Mouse (Mus musculus) forelimb bud, embryonic 11.5 days (tissue): Measurements from ENCODE around the gene Zic2.

Source experiments
- DNase-seq: peaks from one replicate; pipeline ENCODE4 v3.0.0-alpha.2; 2012; ENCODE audit warnings: low read depth, low spot score

Zic2 gene

DNA sequence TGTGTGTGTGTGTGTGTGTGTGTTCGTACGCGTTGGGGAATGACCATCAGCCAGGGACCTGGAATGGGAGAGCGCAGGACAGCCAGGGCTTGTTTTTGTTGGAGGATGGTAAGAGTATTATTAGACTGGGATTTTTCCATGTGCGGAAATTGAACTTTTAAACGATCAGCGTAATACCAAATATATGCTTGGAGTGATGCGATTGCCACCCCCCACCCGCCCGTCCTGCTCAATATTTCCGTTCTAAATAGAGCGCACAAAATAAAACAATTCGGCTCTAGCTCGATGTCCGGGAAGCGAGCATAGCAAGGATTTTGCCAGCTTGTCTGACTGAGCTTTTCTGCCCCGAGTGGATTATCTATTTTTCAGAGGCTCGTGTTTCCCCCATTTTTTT lies 1.6 kb downstream of the Zic2 start:
- no peak for DNase-seq

GRCm38 (mm10) chr14:122477261-122477671 lies 2.0 kb downstream of the Zic2 start:
- peak; percentile 53 for DNase-seq

DNA sequence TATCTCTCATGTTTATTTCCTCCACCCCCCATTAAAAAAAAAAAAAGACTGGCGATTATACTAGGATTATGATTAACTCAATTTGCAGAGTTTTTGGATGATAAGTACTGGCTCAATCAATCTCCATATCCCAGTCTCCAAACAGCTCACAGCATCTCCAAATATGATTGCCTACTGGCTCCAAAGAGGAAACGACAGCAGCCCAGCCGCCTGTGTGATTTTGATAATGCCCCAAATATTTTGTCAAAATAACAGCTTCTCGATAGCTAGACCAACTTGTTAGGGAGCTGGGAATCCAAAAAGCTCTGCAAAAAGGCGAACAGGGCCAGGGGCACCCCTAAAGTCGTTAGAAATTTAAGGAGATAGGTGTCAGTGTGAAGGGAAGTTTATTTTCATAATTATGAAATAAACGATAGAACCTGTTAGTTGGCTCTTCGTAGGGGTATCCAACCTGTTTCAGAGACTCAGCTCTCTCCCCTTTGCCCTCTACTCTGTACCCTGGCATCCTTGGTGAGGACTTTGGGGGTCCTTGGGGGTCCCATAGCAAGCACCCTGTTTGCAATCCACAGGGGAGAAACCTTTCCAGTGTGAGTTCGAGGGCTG lies 2.8 kb downstream of the Zic2 start:
- DNase-seq = no peak

- DNase-seq = peak; percentile 38
Measured at GRCm38 (mm10) chr14:122478574-122479011, 3.4 kb downstream of the Zic2 start.

GRCm38 (mm10) chr14:122479461-122480109 lies 4.3 kb downstream of the Zic2 start:
- no peak for DNase-seq

GRCm38 (mm10) chr14:122480355-122480754 lies 5.1 kb downstream of the Zic2 start:
- peak; percentile 35 for DNase-seq

- no peak for DNase-seq
Measured at GRCm38 (mm10) chr14:122481181-122481580, 5.9 kb downstream of the Zic2 start.

DNA sequence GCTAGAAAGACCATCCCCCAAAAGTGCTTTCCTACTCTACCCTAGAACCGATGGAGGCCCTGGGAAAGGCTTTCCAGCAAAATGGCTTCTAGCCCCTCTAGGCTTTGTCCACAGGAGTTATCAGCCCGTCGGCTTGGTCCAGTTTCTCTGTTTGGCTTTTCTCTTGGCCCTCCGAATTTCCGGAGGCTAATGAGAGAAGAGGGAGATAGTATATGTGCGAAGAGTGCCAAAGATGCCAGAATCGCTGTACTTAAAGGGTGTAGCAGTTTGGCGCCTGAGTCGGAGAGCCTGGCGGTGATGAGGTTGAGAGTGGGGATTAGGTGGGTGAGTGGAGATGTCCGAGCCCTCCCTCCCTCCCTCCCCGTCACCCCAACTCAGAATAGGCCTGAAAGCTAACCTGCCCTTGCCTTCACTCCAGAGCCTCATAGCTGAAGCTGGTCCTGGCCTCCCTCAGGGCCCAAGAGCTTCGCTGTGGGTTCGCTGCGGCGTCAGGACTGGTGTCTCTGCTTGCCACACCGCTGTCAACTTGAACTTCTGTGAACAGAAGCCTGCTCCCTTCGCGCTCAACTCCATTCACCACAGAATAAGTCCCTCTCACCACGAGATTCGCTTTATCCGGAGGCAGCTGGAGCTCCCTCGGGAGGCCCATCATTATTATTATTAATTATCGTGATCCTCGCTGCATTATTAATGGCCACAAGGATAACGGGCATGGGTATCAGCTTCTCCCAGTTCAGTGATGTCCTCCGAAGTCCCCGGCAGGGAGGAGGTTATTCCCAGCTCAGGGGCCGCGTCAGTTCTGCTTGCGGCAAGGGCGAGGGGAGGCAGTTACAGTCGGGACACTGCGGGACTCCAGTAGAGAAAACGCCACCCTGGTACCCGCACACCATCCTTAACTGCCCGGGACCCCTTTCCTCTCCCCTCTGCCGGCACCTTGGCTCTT lies 7.1 kb downstream of the Zic2 start:
- peak; percentile 40 for DNase-seq

DNA sequence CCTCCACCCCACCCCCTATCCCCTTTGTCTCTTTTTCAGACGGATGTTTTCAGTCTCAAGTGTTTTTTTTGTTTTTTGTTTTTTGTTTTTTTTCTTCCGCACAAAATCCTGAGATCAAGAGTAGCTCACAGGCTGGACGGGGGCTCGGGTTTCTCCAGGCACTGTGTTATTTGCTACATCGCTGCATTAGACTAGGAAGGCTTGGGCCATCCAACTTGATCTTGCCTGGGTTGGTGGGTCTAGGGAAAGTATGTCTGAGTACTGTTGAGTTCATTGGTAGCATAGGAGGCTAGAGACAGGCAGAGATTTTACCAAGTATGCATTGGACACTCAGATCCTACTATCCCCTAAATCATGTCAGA lies 7.8 kb downstream of the Zic2 start:
- no peak for DNase-seq

DNA sequence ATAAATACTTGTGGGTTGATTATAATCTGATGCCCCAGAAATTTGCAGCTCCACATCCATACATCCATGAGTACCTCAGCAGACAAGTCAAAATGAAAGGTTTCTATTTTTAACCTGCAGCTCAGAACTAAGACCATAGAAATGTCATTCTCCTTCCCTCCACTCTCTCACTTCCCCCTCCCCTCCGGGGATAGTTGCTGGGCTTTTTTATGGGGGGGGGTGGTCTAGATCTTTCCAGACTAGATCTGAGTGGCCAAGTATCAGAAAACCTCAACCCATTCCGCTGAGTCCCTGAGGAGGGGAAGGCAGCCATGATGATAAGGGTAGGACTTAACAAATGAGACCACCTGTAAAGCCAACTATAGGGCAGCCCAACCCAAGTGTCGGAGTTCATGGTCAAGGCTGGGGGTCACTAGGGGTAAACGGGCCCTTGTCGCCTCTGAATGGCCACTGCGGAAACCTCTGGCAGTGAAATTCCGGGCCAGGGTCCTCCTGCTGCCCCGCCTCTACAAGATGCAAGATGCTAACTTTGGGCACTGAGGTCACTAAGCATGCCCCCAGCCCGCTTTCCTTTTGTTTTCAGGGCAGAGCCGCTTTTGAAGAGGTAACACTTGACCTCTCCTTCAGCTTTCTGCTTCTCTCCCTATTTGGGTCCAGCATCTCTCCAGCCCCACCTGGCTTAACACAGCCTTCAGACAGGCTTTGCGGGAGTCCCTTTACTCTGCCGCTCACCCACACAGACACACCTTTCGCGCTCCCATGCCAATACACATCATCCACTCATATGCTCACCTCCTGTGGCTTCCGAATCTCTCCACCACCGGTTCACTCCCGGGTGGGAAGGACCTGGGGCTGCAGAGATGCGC lies 8.6 kb downstream of the Zic2 start:
- DNase-seq = no peak

- DNase-seq = no peak
Measured at GRCm38 (mm10) chr14:122484458-122484843, 9.2 kb downstream of the Zic2 start.

- no peak for DNase-seq
Measured at GRCm38 (mm10) chr14:122484844-122485551, 9.8 kb downstream of the Zic2 start.

GRCm38 (mm10) chr14:122485635-122486181 lies 10.5 kb downstream of the Zic2 start:
- peak; percentile 48 for DNase-seq

- no peak for DNase-seq
Measured at GRCm38 (mm10) chr14:122486611-122487010, 11.4 kb downstream of the Zic2 start.

GRCm38 (mm10) chr14:122487366-122487765 lies 12.1 kb downstream of the Zic2 start:
- peak; percentile 47 for DNase-seq

GRCm38 (mm10) chr14:122489041-122489440 lies 13.8 kb downstream of the Zic2 start:
- peak; percentile 25 for DNase-seq

- peak; percentile 43 for DNase-seq
Measured at GRCm38 (mm10) chr14:122489686-122490414, 14.6 kb downstream of the Zic2 start.

GRCm38 (mm10) chr14:122490441-122491328 lies 15.4 kb downstream of the Zic2 start, which contains the start of gene Gm10837:
Gene Gm10837, plus strand, starts transcription at chr14:122490586.
- peak; percentile 40 for DNase-seq

- no peak for DNase-seq
Measured at GRCm38 (mm10) chr14:122491521-122491920, 16.3 kb downstream of the Zic2 start.
